Mouse (Mus musculus): ENCODE measurements around the gene Gm20509.
"Not testable (repeated sequence)": the region's sequence is repeated elsewhere in the genome, so short reads cannot be mapped to it uniquely, and the experiment has no call there.

The Gm20509 gene

GRCm38 (mm10) chr9:73101536-73101935 lies 734 bp upstream of the Gm20509 start, which contains the start of gene Khdc3:
Gene Khdc3, plus strand, starts transcription at chr9:73101836.
- no peak for DNase-seq (ENCODE audit: low read depth, low spot score)

- DNase-seq (ENCODE audit: low read depth, low spot score) = no peak
Measured at GRCm38 (mm10) chr9:73103159-73103879, 1.0 kb downstream of the Gm20509 start.

GRCm38 (mm10) chr9:73103880-73104198 lies 1.6 kb downstream of the Gm20509 start:
- no peak for DNase-seq (ENCODE audit: low read depth, low spot score)

GRCm38 (mm10) chr9:73105141-73105540 lies 2.9 kb downstream of the Gm20509 start:
- no peak for DNase-seq (ENCODE audit: low read depth, low spot score)

- DNase-seq (ENCODE audit: low read depth, low spot score) = no peak
Measured at GRCm38 (mm10) chr9:73105771-73106170, 3.5 kb downstream of the Gm20509 start.

GRCm38 (mm10) chr9:73112919-73113906 lies 10.9 kb downstream of the Gm20509 start, which contains the start of gene Rsl24d1:
Gene Rsl24d1, plus strand, starts transcription at chr9:73113426.
- DNase-seq (ENCODE audit: low read depth, low spot score) = peak; percentile 70

- DNase-seq (ENCODE audit: low read depth, low spot score) = not testable (repeated sequence)
Measured at GRCm38 (mm10) chr9:73116704-73117103, 14.4 kb downstream of the Gm20509 start.

- no peak for DNase-seq (ENCODE audit: low read depth, low spot score)
Measured at GRCm38 (mm10) chr9:73118012-73118411, 15.7 kb downstream of the Gm20509 start.

GRCm38 (mm10) chr9:73121735-73122134 lies 19.5 kb downstream of the Gm20509 start:
- no peak for DNase-seq (ENCODE audit: low read depth, low spot score)

- DNase-seq (ENCODE audit: low read depth, low spot score) = no peak
Measured at GRCm38 (mm10) chr9:73125043-73125570, 22.8 kb downstream of the Gm20509 start.

- DNase-seq (ENCODE audit: low read depth, low spot score) = no peak
Measured at GRCm38 (mm10) chr9:73127457-73127856, 25.2 kb downstream of the Gm20509 start.

GRCm38 (mm10) chr9:73129875-73130274 lies 27.6 kb downstream of the Gm20509 start:
- no peak for DNase-seq (ENCODE audit: low read depth, low spot score)

- DNase-seq (ENCODE audit: low read depth, low spot score) = no peak
Measured at GRCm38 (mm10) chr9:73130529-73130928, 28.3 kb downstream of the Gm20509 start.

GRCm38 (mm10) chr9:73137341-73137886 lies 35.1 kb downstream of the Gm20509 start:
- no peak for DNase-seq (ENCODE audit: low read depth, low spot score)

GRCm38 (mm10) chr9:73154347-73154746 lies 52.1 kb downstream of the Gm20509 start:
- no peak for DNase-seq (ENCODE audit: low read depth, low spot score)

- DNase-seq (ENCODE audit: low read depth, low spot score) = no peak
Measured at GRCm38 (mm10) chr9:73157968-73158367, 55.7 kb downstream of the Gm20509 start.

- DNase-seq (ENCODE audit: low read depth, low spot score) = no peak
Measured at GRCm38 (mm10) chr9:73159265-73159664, 57.0 kb downstream of the Gm20509 start.

- peak; percentile 59 for DNase-seq (ENCODE audit: low read depth, low spot score)
Measured at GRCm38 (mm10) chr9:73162571-73163333, 60.5 kb downstream of the Gm20509 start.

GRCm38 (mm10) chr9:73165631-73166030 lies 63.4 kb downstream of the Gm20509 start:
- DNase-seq (ENCODE audit: low read depth, low spot score) = no peak
